Mouse (Mus musculus): ENCODE results near the gene Wfdc21.

The Wfdc21 gene

GRCm38 (mm10) chr11:83746681-83747080 lies at the start of gene Wfdc21:
TSS of gene Wfdc21 (plus strand) at chr11:83746940.
- no peak for DNase-seq

DNA sequence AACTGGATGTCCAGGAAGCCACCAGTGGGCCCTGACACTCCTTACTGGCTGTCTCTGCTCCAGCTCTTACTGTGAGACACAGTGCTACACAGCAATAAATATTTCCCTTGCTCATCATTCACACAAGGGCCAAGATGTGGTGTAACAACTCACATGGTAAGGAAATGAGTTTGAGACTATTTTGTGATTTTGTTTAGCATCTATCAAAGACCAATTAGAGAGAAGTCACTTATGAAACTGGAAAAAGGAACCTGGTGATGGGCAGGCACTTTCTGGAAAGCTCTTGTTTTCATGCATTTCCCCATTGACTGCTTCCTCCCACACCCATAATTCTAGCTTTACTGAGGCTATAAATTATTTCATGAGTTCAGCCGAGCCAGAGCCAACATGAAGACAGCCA lies 43.0 kb upstream of the Wfdc21 start, which contains the start of gene Wfdc17:
Wfdc17 (plus strand) TSS at position 287 of the 400 bp plus-strand sequence.
- no peak for DNase-seq

GRCm38 (mm10) chr11:83708715-83709114 lies 38.0 kb upstream of the Wfdc21 start, which contains the start of gene Wfdc18:
TSS of gene Wfdc18 (plus strand) at chr11:83709015.
- DNase-seq: no peak

DNA sequence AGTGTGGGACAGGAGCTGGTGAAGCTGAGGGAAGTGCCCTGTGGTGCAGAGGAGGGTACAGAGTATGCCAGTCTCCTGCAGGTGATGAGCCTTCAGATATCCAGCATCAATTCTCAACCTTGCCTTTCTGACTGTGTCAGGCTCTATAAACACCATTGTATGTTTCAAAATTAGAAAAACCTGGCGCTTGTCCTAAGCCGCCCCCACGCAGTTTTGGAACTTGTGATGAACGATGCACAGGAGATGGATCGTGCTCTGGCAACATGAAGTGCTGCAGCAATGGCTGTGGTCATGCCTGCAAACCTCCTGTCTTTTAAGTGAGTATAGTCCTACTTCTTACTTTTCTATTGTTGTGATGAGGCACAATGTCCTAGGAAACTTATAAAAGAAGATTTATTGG lies 37.1 kb upstream of the Wfdc21 start:
- DNase-seq: no peak

- no peak for DNase-seq
Observed at GRCm38 (mm10) chr11:83712671-83713070, 34.1 kb upstream of the Wfdc21 start.

DNA sequence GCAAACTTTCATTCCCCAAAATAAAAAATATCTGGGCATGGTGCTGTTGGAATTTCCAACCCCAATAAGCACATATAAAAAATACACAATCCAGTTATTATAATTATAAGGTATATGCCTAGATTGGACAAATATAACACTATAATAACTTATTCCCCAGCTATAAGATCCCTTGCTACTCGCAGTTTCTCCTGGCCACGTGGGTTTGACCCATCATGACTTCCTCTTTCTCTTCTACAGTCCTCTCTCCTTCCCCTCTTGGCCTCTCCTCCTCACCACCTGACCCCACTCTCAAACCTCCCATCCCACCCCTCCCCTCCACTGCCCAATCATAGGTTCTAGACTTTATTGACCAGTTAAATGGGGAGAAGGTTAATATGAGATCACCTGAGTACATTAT lies 32.8 kb upstream of the Wfdc21 start:
- DNase-seq: no peak

DNA sequence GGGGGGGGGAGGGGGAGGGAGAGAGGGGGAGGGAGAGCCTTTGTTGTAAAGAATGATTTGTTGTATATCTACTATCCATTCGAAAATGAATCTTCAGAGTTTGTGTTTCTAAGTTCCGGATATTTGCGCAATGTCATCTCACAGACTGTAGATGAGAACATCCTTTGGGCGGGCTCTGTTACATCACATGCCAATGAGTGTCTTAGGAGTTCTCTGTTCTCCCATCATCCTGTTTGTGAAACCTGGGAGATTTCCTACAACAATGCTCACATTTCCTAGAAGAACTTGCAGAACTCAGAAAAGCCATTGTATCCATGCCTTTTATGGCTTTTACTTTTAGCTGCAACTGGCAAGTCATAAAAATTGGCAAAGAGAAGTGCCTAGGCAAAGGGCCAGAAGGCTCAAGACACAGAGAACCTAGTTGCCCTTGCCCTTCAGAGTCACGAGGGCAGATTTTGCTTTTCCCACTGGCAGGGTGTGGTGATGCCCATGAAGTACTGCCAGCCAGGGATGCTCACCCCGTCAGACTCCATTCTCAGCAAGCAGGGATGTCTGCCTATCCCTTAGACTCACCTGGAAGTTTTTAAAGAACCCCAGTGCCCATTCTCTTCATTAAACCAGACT lies 29.6 kb upstream of the Wfdc21 start:
- DNase-seq: no peak

DNA sequence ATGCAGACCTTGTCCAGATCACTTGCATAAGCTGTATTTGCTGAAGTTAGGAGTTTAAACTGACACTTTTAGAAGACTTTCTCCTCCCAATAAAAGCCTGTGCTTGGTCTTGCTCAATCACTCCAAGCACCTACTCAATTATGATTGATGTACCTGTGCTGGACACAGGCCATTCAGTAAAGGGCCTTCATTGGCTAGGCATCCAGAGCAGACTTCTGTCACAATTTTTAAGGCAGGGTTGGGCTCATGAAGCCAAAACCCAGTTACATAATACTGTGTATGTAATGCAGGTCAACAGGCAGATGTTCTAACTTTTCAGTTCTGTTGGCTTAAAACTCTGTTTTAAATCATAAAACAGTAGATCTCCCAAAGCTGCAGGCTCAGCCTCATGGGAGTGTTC lies 26.0 kb upstream of the Wfdc21 start:
- DNase-seq: no peak

DNA sequence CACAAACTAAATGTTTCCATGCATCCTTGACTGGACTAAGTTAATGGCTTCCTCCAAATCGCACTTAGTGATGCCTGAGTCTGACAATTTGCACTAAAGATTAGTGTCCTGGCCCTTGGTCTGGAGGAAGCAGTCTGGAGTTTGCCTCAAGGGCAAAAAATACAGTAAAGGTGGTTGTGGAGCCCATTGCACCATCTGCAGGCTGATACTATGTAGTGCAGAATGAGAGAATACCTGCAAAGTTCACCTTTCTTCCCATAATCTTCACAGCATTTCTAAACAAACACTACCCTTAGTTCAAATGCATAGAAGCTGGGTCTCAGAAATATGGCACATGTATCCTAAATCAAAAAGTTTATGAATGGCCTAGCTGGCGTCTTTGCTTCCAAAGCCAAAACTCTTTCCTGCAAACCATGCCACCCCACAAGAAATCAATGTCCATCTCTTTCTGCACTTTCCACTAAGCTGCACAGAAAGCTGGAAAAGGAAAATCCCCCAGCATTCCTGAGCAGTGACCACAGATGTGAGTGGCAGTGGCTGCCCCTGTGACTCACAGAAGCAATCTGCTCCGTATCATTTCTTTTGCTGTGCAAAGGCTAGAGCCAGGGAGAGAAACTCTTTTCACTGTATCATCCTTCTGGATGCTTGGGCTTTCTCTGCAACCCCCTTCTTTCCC lies 17.8 kb upstream of the Wfdc21 start:
- DNase-seq: no peak

DNA sequence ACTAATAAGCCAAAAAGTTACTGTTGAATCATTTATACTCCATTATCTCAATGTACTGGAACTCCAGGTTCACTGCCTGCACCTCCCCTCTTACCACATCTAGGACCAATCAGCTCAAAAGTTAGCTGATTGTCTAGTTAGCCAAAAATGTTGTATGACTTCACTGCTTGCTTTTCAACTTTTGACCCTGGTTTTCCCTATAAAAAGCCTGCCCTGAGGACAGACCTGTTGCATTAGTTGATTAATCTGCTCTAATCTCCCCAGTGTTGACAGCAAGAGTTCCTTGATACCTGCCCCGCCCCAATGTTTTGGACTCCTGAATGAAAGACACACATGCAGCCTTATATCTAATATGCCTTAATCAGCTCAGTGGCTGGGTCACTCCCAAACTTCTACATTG lies 15.6 kb upstream of the Wfdc21 start:
- no peak for DNase-seq

- no peak for DNase-seq
Observed at GRCm38 (mm10) chr11:83733071-83733640, 13.6 kb upstream of the Wfdc21 start.

GRCm38 (mm10) chr11:83734215-83734614 lies 12.5 kb upstream of the Wfdc21 start:
- DNase-seq: no peak

GRCm38 (mm10) chr11:83735881-83736280 lies 10.9 kb upstream of the Wfdc21 start:
- DNase-seq: no peak

DNA sequence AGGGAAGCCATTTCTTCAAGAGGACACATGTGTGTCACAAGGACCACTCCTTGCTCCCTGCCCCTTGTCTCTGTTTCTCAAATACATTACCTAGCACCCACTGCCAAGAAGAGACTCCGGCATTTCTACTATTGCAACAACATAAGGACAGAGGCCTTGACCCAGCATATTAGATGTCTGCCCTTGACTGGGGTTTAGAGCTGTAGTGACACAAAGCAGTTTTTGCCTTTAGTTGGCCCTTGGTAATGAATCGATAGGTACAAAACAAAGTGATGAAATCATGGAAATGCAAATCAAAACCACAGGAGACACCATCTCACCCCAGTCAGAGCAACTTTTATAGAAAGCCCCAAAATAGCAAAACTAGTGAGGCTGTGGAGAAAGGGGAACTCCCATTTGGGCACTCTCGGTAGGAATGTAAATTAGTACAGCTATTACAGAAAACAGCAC lies 9.6 kb upstream of the Wfdc21 start:
- no peak for DNase-seq

GRCm38 (mm10) chr11:83739241-83739640 lies 7.5 kb upstream of the Wfdc21 start:
- DNase-seq: peak; percentile 71 to 76

- DNase-seq: no peak
Observed at GRCm38 (mm10) chr11:83740443-83740991, 6.2 kb upstream of the Wfdc21 start.

- DNase-seq: no peak
Observed at GRCm38 (mm10) chr11:83741841-83742240, 4.9 kb upstream of the Wfdc21 start.

- DNase-seq: no peak
Observed at GRCm38 (mm10) chr11:83742731-83743355, 3.9 kb upstream of the Wfdc21 start.

GRCm38 (mm10) chr11:83743525-83743924 lies 3.2 kb upstream of the Wfdc21 start:
- no peak for DNase-seq

GRCm38 (mm10) chr11:83746152-83746551 lies 588 bp upstream of the Wfdc21 start:
- no peak for DNase-seq

DNA sequence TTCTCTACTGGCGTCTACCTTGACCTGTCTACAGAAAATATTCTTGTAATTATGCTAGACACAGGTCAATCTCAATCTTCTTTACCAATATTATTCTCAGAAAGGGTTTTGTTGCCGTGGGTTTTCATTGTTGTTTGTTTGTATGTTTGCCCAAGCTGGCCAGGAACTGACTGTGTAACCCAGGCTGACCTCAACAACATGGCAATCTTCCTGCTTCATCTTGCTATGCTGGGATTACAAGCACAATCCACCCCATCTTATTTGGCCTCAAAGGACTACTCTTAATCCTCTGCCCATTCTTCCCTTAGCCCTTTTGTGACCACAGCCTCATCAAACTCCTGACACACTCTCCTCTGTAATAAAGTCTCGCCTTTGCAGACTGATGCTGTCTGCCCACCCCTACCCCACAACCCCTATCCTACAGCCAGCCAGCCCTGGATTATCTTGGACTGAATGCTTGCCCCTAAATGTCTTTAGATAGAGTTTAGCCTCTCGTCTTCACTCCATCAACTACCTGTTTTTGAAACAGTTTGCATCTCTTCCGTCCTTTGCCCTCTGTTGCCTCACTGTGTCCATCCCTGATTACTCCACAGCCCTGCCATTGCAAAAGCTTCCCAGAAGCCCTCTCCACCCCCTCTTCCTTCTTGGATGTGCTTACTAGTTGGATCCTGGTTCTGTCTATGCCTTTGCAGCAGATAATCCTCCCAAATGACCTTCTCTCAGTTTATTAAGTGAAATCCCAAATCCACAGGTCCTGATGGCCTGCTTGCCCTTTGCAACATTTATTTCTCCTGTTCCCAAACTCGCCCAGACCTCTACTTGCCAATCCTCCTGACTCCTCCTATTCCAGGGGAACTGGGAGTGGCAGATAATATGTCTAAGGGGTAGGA lies 881 bp downstream of the Wfdc21 start:
- no peak for DNase-seq

DNA sequence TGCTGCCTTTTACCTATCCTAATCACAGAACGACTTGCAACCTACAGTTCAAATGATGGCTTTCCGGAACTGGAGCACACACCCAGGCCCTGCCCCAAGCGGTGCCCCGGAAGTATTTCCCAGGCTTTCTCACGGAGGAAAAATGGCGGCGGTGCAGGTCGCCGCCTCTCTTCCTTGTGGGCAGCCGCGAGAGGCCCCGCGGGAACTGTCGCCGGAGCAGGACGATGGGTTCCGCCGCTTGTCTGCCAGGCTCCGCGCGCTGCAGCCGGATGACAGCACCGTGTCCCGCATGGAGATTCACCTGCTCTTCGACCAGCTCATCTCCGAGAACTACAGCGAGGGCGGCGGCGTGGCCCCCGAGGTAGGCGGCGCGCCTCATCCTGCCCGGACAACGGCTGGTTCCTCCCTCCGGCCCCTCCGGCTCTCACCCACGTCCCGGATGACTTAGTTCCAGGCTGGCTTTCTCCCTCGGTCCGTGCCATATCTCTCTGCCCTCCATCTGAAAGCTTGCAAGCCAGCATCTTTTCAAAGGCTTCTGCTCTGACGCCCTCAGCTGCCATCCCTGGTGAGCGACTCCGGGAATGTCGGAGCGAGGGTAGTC lies 6.9 kb downstream of the Wfdc21 start, which contains the start of gene Heatr6:
Heatr6 (plus strand) TSS at position 116 of the 601 bp plus-strand sequence.
- DNase-seq: peak; percentile 92 to 93
